Mouse (Mus musculus) CH12.LX (cell line): ENCODE results near the gene Ccdc57.

Experiments
- CHD2 ChIP-seq: IDR thresholded peaks from 2 replicates; pipeline ENCODE4 v1.6.1; 2011; ENCODE audit warnings: low read length, improper control_type of control experiment
- CTCF ChIP-seq, 2 experiments: IDR thresholded peaks in 1 of 2; conservative IDR thresholded peaks in 1 of 2; 2 replicates each; pipeline ENCODE4 v1.5.1; 2011 to 2012; ENCODE audit warnings: low read depth in 2 of 2, low read length in 2 of 2, improper control_type of control experiment in 1 of 2, inconsistent platforms in 1 of 2, mild to moderate bottlenecking in 1 of 2, moderate library complexity in 1 of 2
- ELF1 ChIP-seq: IDR thresholded peaks from 2 replicates; pipeline ENCODE4 v1.6.1; 2014; ENCODE audit warnings: low read depth, mild to moderate bottlenecking, inconsistent platforms, low read length, improper control_type of control experiment
- EP300 ChIP-seq: IDR thresholded peaks from 2 replicates; pipeline ENCODE4 v1.6.1; 2011; ENCODE audit warnings: low read length, improper control_type of control experiment
- ETS1 ChIP-seq: conservative IDR thresholded peaks from 2 replicates; pipeline ENCODE4 v1.6.1; 2012; ENCODE audit warnings: low read depth, mild to moderate bottlenecking, inconsistent platforms, low read length, improper control_type of control experiment, moderate library complexity
- GABPA ChIP-seq: IDR thresholded peaks from 2 replicates; pipeline ENCODE4 v1.6.1; 2012; ENCODE audit warnings: low read depth, low read length, improper control_type of control experiment, inconsistent platforms; ENCODE audit not compliant: insufficient replicate concordance
- HCFC1 ChIP-seq: IDR thresholded peaks from 2 replicates; pipeline ENCODE4 v1.6.1; 2012; ENCODE audit warnings: low read depth, mild to moderate bottlenecking, inconsistent platforms, low read length, improper control_type of control experiment
- JUND ChIP-seq: conservative IDR thresholded peaks from 2 replicates; pipeline ENCODE4 v1.6.1; 2011; ENCODE audit warnings: low read depth, low read length, improper control_type of control experiment
- MAFK ChIP-seq: IDR thresholded peaks from 2 replicates; pipeline ENCODE4 v1.6.1; 2011; ENCODE audit warnings: low read length, improper control_type of control experiment; ENCODE audit not compliant: insufficient replicate concordance
- POLR2A ChIP-seq: IDR thresholded peaks from 2 replicates; pipeline ENCODE4 v1.6.1; 2011; ENCODE audit warnings: low read depth, mild to moderate bottlenecking, improper control_type of control experiment, low read length
- RCOR1 ChIP-seq: conservative IDR thresholded peaks from 2 replicates; pipeline ENCODE4 v1.6.1; 2012; ENCODE audit warnings: low read depth, mild to moderate bottlenecking, inconsistent platforms, low read length, improper control_type of control experiment
- USF2 ChIP-seq: conservative IDR thresholded peaks from 2 replicates; pipeline ENCODE4 v1.6.1; 2011; ENCODE audit warnings: low read depth, low read length, improper control_type of control experiment
- ZC3H11A ChIP-seq: IDR thresholded peaks from 2 replicates; pipeline ENCODE4 v1.6.1; 2012; ENCODE audit warnings: low read depth, mild to moderate bottlenecking, inconsistent platforms, low read length, improper control_type of control experiment
- ZMIZ1 ChIP-seq: IDR thresholded peaks from 2 replicates; pipeline ENCODE4 v1.6.1; 2012; ENCODE audit warnings: low read depth, mild to moderate bottlenecking, inconsistent platforms, low read length, improper control_type of control experiment

GRCm38 (mm10) chr11:120796614-120796946 lies 136.1 kb downstream of the Ccdc57 start:
- TF ChIP-seq CTCF (conservative IDR thresholded peaks at IDR 0.05 in 1 of 2, IDR thresholded peaks at IDR 0.05 in 1 of 2; ENCODE audit: low read depth in 2 of 2, low read length in 2 of 2) (no peak), ETS1 (0 out of 2 replicates have a peak, but pooled peaks have one; percentile 3), MAFK (no peak), ZC3H11A (no peak), CHD2 (no peak), JUND (no peak), USF2 (no peak), RCOR1 (no peak), POLR2A (no peak), EP300 (no peak), ZMIZ1 (no peak), GABPA (no peak), HCFC1 (no peak), ELF1 (no peak)
